Mouse (Mus musculus) lung, embryonic 15.5 days (tissue): ENCODE results near the gene Htr1d. TPM values are rescaled to one million over a fixed set of nuclear protein-coding genes. Genes with fewer than 3 reads are reported as not detected.

ENCODE experiments used
- ATAC-seq: fragments of 200-750 bp; cut with Nextera tagmentation; 2 replicates; pipeline ENCODE4 v1.8.0; 2017; ENCODE audit warnings: moderate number of reproducible peaks, borderline replicate concordance; ENCODE audit not compliant: low FRiP score, low TSS enrichment; ENCODE audit errors: extremely low read depth
- H3K27ac ChIP-seq: fragments of 300-500 bp; sonication (generic); 2 replicates; pipeline ENCODE4 v1.5.1; 2015; ENCODE audit warnings: moderate library complexity, mild to moderate bottlenecking, inconsistent platforms
- H3K27me3 ChIP-seq: fragments of 300-500 bp; sonication (generic); 2 replicates; pipeline ENCODE4 v1.6.1; 2015; ENCODE audit warnings: inconsistent platforms
- H3K36me3 ChIP-seq: fragments of 300-500 bp; sonication (generic); 2 replicates; pipeline ENCODE4 v1.6.1; 2015; ENCODE audit warnings: inconsistent platforms
- H3K4me1 ChIP-seq: fragments of 300-500 bp; sonication (generic); 2 replicates; pipeline ENCODE4 v1.6.1; 2015; ENCODE audit warnings: inconsistent platforms
- H3K4me2 ChIP-seq: fragments of 300-500 bp; sonication (generic); 2 replicates; pipeline ENCODE4 v1.6.1; 2015; ENCODE audit warnings: inconsistent platforms, mild to moderate bottlenecking, moderate library complexity
- H3K4me3 ChIP-seq: fragments of 300-500 bp; sonication (generic); 2 replicates; pipeline ENCODE4 v1.5.1; 2015; ENCODE audit warnings: mild to moderate bottlenecking, inconsistent platforms
- H3K9ac ChIP-seq: fragments of 300-500 bp; sonication (generic); 2 replicates; pipeline ENCODE4 v1.6.1; 2015; ENCODE audit warnings: inconsistent platforms
- H3K9me3 ChIP-seq: fragments of 300-500 bp; sonication (generic); 2 replicates; pipeline ENCODE4 v1.6.1; 2016; ENCODE audit warnings: inconsistent platforms
- WGBS: fragments of 180-500 bp; shearing (Covaris S2); methylation state at CpG from one replicate; pipeline ENCODE4 v1.1.7; 2015; 5-methylcytosine and 5-hydroxymethylcytosine counted together
- polyA plus RNA-seq: library from polyadenylated mRNA; unstranded; fragments of >200 nt; fragmentation: Nextera tagmentation; extraction: Ambion mirVana; gene quantifications from 2 replicates; pipeline ENCODE4 v1.2.1, GENCODE M21; 2015

Gene Htr1d
- not detected in 2 replicates for polyA plus RNA-seq

DNA sequence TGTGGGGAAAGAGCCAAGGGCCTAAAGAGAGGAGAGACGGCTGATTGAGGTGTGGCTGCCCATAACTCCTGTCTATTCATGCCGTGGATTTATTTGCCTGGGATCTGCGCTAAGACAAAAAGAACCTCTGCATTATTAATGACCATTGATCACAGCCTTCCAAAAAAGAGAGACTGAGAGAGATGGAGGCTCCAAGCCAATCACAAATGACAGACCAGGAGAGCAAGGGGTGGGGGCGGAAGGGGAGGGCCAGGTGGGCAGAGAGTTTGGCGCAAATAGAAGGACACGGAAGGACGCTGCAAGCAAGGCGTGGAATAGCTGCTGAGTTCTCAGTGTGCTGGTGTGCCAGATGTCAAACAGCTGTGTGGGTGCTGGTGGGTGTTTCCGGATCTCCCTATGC, at the start of gene Htr1d:
Gene Htr1d (plus strand): TSS at position 301 of the 400 bp plus-strand sequence.
- Histone ChIP-seq H3K4me2 (peak within 1 kb of the TSS; percentile 96), H3K36me3 (no peaks in the 10 kb centered on the region), H3K9ac (peak within 1 kb of the TSS; percentile 22), H3K4me1 (peaks cover 17% of the 10 kb centered on the region), H3K27me3 (peaks cover 55% of the 10 kb centered on the region), H3K27ac (no peak within 1 kb of the TSS), H3K9me3 (no peaks in the 10 kb centered on the region), H3K4me3 (peak within 1 kb of the TSS; percentile 47)
- ATAC-seq: no peak
- WGBS: 47% methylated on average over 9 of the region's 9 CpGs

DNA sequence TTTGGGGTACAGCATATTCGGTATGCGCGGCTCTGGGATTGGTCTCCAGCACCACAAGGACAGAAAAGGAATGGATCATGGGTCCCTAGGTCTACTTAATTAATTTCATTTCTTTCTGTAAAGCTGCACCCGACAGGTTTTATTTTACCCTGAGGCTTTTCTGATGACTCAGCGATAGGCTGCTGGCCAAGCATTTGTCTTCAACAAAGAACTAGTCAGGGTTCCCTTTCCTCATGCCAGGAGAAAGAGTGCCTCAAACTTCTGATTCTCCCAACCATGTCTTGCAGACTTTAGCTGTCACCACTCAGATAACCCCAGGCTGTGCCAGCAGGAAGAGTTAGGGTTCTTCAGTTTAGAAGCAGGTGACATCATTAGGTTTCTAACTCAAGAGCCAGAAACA, 46.3 kb upstream of the Htr1d start:
- Histone ChIP-seq H3K9ac (no peak overlapping the region), H3K4me2 (no peak overlapping the region), H3K27ac (no peak overlapping the region), H3K4me1 (no peaks in the 10 kb centered on the region), H3K9me3 (no peaks in the 10 kb centered on the region), H3K27me3 (no peaks in the 10 kb centered on the region), H3K4me3 (no peak overlapping the region), H3K36me3 (no peaks in the 10 kb centered on the region)
- WGBS: 81% methylated on average over 5 of the region's 5 CpGs
- no peak for ATAC-seq

DNA sequence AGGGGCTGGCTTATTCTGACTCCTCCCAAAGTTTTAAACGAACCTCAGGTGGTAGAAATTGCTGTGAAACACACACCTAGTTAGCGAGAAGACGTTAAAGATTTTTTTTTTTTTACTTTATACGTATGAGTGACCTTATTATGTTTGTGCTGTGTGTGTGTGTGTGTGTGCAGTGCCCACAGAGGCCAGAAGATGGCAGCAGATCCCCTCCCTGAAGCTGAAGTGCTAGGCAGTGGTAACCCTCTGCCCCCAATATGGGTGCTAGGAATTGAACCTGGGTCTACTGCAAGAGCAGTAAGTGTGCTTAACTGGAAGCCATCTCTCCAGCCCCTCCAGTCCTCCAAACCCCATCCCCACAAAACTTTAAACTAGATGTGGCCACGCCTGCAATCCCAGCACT, 40.3 kb upstream of the Htr1d start:
- no peaks in the 10 kb centered on the region for H3K9me3 ChIP-seq
- no peak overlapping the region for H3K9ac ChIP-seq
- H3K4me2 ChIP-seq: no peak overlapping the region
- H3K36me3 ChIP-seq: no peaks in the 10 kb centered on the region
- H3K27ac ChIP-seq: no peak overlapping the region
- no peaks in the 10 kb centered on the region for H3K4me1 ChIP-seq
- no peak for ATAC-seq
- 79% methylated on average over 5 of the region's 5 CpGs for whole genome bisulfite sequencing
- H3K4me3 ChIP-seq: no peak overlapping the region
- no peaks in the 10 kb centered on the region for H3K27me3 ChIP-seq

DNA sequence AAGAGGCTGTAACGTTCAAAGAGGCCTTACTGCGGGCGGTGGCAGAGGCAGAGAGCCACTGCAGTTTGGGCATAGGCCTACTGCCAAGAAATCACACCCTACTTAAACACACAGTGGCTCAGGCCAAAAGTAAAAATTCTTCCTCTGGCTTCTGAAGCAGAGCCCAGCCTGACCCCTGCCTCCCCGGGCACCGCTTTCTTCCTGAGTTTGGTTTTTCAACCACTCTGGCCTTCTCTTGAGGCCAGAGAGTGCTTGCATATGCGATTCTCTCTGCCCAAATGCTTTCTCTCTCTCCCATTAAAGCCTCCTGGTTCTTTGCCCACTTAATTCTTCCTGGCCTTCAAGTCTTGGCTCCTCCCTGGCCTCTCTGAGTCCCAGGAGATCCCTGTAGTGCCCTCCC, 39.5 kb upstream of the Htr1d start:
- no peaks in the 10 kb centered on the region for H3K36me3 ChIP-seq
- H3K27ac ChIP-seq: no peak overlapping the region
- ATAC-seq: no peak
- 66% methylated on average over 6 of the region's 6 CpGs for WGBS
- no peak overlapping the region for H3K4me2 ChIP-seq
- no peaks in the 10 kb centered on the region for H3K9me3 ChIP-seq
- no peaks in the 10 kb centered on the region for H3K4me1 ChIP-seq
- H3K9ac ChIP-seq: no peak overlapping the region
- no peak overlapping the region for H3K4me3 ChIP-seq
- no peaks in the 10 kb centered on the region for H3K27me3 ChIP-seq

- no peaks in the 10 kb centered on the region for H3K4me1 ChIP-seq
- H3K9me3 ChIP-seq: no peaks in the 10 kb centered on the region
- no peak overlapping the region for H3K27ac ChIP-seq
- H3K9ac ChIP-seq: no peak overlapping the region
- ATAC-seq: no peak
- 54% methylated on average over 11 of the region's 11 CpGs for WGBS
- no peak overlapping the region for H3K4me2 ChIP-seq
- H3K36me3 ChIP-seq: no peaks in the 10 kb centered on the region
- H3K4me3 ChIP-seq: no peak overlapping the region
- H3K27me3 ChIP-seq: 0 out of 2 replicates have a peak, but pooled peaks cover 5% of the 10 kb centered on the region
Measured at GRCm38 (mm10) chr4:136387261-136387660, 36.1 kb upstream of the Htr1d start.

DNA sequence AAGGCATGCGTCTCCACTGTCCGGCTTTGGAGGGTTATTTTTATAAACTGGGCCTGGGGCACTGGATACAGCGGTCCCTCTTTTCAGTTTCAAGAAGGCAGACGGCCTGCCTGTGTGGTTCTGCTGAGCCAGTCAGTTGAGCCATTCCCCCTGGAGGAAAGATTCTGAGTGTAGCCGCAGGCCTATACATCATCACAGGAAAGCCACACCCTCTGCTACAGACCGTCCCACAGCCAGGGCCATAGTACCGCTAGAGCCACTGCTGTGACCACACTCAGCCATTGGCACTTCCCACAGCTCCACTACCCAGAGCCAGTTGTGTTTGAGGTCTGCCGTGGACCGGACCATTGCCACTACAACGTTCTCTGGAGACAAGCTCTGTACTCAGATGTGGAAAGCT, 21.5 kb upstream of the Htr1d start:
- no peak overlapping the region for H3K4me2 ChIP-seq
- H3K27ac ChIP-seq: no peak overlapping the region
- H3K4me3 ChIP-seq: no peak overlapping the region
- no peaks in the 10 kb centered on the region for H3K4me1 ChIP-seq
- no peaks in the 10 kb centered on the region for H3K36me3 ChIP-seq
- H3K27me3 ChIP-seq: no peaks in the 10 kb centered on the region
- no peaks in the 10 kb centered on the region for H3K9me3 ChIP-seq
- H3K9ac ChIP-seq: no peak overlapping the region
- no peak for ATAC-seq
- 68% methylated on average over 10 of the region's 10 CpGs for WGBS

DNA sequence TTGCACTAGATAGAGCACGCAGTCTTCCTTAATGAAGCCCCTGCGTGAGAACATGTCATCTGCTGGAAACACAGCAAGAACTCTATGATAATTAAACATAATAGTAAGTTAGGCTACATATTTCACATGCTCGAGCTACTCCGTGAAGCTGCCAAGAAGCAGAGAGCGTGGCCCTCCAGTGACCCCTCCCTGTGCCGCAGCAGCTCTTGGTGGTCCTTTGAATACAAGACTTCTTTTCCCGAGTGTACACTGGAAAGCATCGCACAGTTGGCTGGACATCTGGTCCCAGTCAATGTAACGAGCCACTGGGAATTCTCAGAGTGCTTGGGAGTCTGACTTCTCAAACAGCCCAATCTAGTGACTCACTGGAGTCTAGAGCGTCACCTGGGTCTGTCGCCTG, 15.5 kb upstream of the Htr1d start:
- H3K9ac ChIP-seq: no peak overlapping the region
- H3K27me3 ChIP-seq: no peaks in the 10 kb centered on the region
- no peak overlapping the region for H3K4me3 ChIP-seq
- no peaks in the 10 kb centered on the region for H3K9me3 ChIP-seq
- 52% methylated on average over 11 of the region's 11 CpGs for WGBS
- H3K36me3 ChIP-seq: no peaks in the 10 kb centered on the region
- no peaks in the 10 kb centered on the region for H3K4me1 ChIP-seq
- no peak overlapping the region for H3K27ac ChIP-seq
- H3K4me2 ChIP-seq: no peak overlapping the region
- no peak for ATAC-seq

DNA sequence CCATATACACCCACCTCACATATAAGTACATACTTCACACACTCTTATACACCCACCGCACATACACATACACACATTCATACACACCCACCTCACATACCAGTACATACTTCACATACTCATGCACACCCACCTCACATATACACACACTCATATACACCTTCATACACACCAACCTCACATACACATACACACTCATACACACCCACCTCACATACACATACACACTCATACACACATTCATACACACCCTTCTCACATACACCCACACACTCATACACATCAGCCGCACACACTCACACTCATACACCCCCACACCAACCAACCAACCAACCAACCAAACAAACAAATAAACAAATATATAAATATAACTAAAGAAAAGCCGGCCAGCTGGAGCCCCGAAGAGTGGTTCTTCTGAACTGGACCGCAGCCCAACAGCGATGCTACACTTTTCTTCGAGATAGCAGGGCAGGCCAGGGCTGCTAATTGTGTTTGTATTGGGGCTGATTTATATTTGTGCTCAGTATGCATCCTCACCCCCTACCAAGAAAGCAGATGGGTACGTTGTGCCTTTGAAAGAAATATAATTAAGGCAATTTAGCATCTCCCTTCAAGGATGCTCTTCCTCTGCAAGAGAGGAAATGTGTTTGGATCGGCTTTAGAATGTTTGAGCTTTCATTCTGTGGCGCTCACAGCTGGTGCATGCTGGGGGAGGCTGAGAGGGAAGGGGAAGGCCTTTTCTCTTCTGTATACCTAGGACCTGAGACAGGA, 11.1 kb upstream of the Htr1d start:
- no peaks in the 10 kb centered on the region for H3K4me1 ChIP-seq
- H3K36me3 ChIP-seq: no peaks in the 10 kb centered on the region
- 59% methylated on average over 10 of the region's 10 CpGs for WGBS

GRCm38 (mm10) chr4:136415477-136415876, 7.8 kb upstream of the Htr1d start:
- Histone ChIP-seq H3K36me3 (no peaks in the 10 kb centered on the region), H3K27ac (no peak overlapping the region), H3K9ac (no peak overlapping the region), H3K9me3 (no peaks in the 10 kb centered on the region), H3K27me3 (peaks cover 6% of the 10 kb centered on the region; the same call in 1 of the 2 replicates), H3K4me1 (0 out of 2 replicates have a peak, but pooled peaks cover 5% of the 10 kb centered on the region), H3K4me2 (no peak overlapping the region), H3K4me3 (no peak overlapping the region)
- ATAC-seq: no peak
- WGBS: 75% methylated on average over 9 of the region's 9 CpGs

More for the DNA sequence above, 11.1 kb upstream of the Htr1d start:
- no peak overlapping the region for H3K9ac ChIP-seq
- no peak overlapping the region for H3K27ac ChIP-seq
- no peaks in the 10 kb centered on the region for H3K9me3 ChIP-seq
- no peak for ATAC-seq
- no peak overlapping the region for H3K4me2 ChIP-seq
- H3K4me3 ChIP-seq: no peak overlapping the region
- no peaks in the 10 kb centered on the region for H3K27me3 ChIP-seq

- ATAC-seq: no peak
- Histone ChIP-seq H3K9ac (no peak overlapping the region), H3K9me3 (no peaks in the 10 kb centered on the region), H3K4me2 (no peak overlapping the region), H3K4me1 (peaks cover 6% of the 10 kb centered on the region), H3K27ac (no peak overlapping the region), H3K36me3 (no peaks in the 10 kb centered on the region), H3K4me3 (no peak overlapping the region), H3K27me3 (peaks cover 30% of the 10 kb centered on the region)
- 14% methylated on average over 11 of the region's 11 CpGs for WGBS
Measured at GRCm38 (mm10) chr4:136418962-136419361, 4.4 kb upstream of the Htr1d start.

DNA sequence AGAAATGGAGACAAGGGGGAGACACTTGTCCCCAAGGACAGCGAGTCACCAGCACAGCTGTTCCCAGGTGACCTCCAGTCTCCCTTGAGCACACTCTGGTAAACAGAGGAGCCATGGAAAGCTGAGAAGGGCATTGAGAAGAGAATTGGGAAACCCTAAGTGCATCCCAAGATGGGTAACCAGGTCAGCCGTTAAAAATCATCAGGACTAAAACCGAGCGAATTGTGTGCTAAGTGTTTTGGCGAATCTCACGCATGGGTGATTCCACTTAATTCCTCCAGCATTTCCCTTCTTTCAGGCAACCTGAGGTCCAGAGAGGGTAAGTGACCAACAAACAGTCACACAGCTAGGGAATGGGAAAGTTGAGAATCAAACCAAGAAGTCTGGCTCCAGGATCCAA, 3.9 kb upstream of the Htr1d start:
- no peak overlapping the region for H3K4me2 ChIP-seq
- H3K27me3 ChIP-seq: peaks cover 34% of the 10 kb centered on the region
- H3K36me3 ChIP-seq: no peaks in the 10 kb centered on the region
- peaks cover 10% of the 10 kb centered on the region for H3K4me1 ChIP-seq
- WGBS: 69% methylated on average over 6 of the region's 6 CpGs
- no peak overlapping the region for H3K27ac ChIP-seq
- H3K9ac ChIP-seq: no peak overlapping the region
- H3K4me3 ChIP-seq: no peak overlapping the region
- no peaks in the 10 kb centered on the region for H3K9me3 ChIP-seq
- no peak for ATAC-seq

GRCm38 (mm10) chr4:136424120-136424999, 1.0 kb downstream of the Htr1d start:
- Histone ChIP-seq H3K9ac (peak overlapping the region; percentile 22), H3K27me3 (peaks cover 53% of the 10 kb centered on the region), H3K36me3 (no peaks in the 10 kb centered on the region), H3K4me2 (peak overlapping the region; percentile 96), H3K4me3 (peak overlapping the region; percentile 47), H3K9me3 (no peaks in the 10 kb centered on the region), H3K27ac (no peak overlapping the region), H3K4me1 (peaks cover 13% of the 10 kb centered on the region)
- no peak for ATAC-seq
- WGBS: 2% methylated on average over 70 of the region's 70 CpGs
